Mouse (Mus musculus): ENCODE measurements around the gene Ino80d. TPM values are rescaled to one million over a fixed set of nuclear protein-coding genes. Genes with fewer than 3 reads are reported as not detected.

Gene Ino80d
- polyA plus RNA-seq, 1 experiment from 2014 or later, result 5.9 TPM

GRCm38 (mm10) chr1:63122005-63122404 is 7.5 kb upstream of the Ino80d start:
- Histone ChIP-seq H3K4me2 (replicated peaks; ENCODE audit: low read depth) (no peak overlapping the region), H3K4me3 (ENCODE audit: low read depth, low read length) (no peak overlapping the region), H3K9ac (ENCODE audit: low read length) (no peak overlapping the region), H3K4me1 (replicated peaks; ENCODE audit: control insufficient read depth, insufficient read depth) (no peaks in the 10 kb centered on the region), H3K27me3 (ENCODE audit: control insufficient read depth, insufficient read depth, low read length) (no peaks in the 10 kb centered on the region), H3K9me3 (ENCODE audit: control insufficient read depth, low read length) (no peaks in the 10 kb centered on the region), H3K27ac (replicated peaks) (no peak overlapping the region), H3K36me3 (ENCODE audit: control insufficient read depth, insufficient read depth, low read length) (peaks cover 12% of the 10 kb centered on the region)
- ATAC-seq (ENCODE audit: low FRiP score, low TSS enrichment), result no peak
- DNase-seq (ENCODE audit: low spot score), result no peak
- TF ChIP-seq CTCF (IDR thresholded peaks at IDR 0.05; ENCODE audit: low read depth) (no peak), EP300 (optimal IDR thresholded peaks at IDR 0.05) (no peak)
- WGBS, result 86% methylated on average over 6 of the region's 6 CpGs

GRCm38 (mm10) chr1:63120382-63120781 is 5.9 kb upstream of the Ino80d start:
- H3K4me2 ChIP-seq (replicated peaks; ENCODE audit: low read depth), result no peak overlapping the region
- H3K4me1 ChIP-seq (replicated peaks; ENCODE audit: control insufficient read depth, insufficient read depth), result no peaks in the 10 kb centered on the region
- WGBS, result 95% methylated on average over 2 of the region's 2 CpGs
- DNase-seq (ENCODE audit: low spot score), result no peak
- ATAC-seq (ENCODE audit: low FRiP score, low TSS enrichment), result no peak
- TF ChIP-seq CTCF (IDR thresholded peaks at IDR 0.05; ENCODE audit: low read depth), result no peak
- TF ChIP-seq EP300 (optimal IDR thresholded peaks at IDR 0.05), result no peak
- no peak overlapping the region for H3K27ac ChIP-seq (replicated peaks)
- no peaks in the 10 kb centered on the region for H3K27me3 ChIP-seq (ENCODE audit: control insufficient read depth, insufficient read depth, low read length)
- no peaks in the 10 kb centered on the region for H3K9me3 ChIP-seq (ENCODE audit: control insufficient read depth, low read length)
- H3K4me3 ChIP-seq (ENCODE audit: low read depth, low read length), result no peak overlapping the region
- no peak overlapping the region for H3K9ac ChIP-seq (ENCODE audit: low read length)
- peaks cover 12% of the 10 kb centered on the region for H3K36me3 ChIP-seq (ENCODE audit: control insufficient read depth, insufficient read depth, low read length)

GRCm38 (mm10) chr1:63119675-63120074 is 5.2 kb upstream of the Ino80d start:
- Histone ChIP-seq H3K27me3 (ENCODE audit: control insufficient read depth, insufficient read depth, low read length) (no peaks in the 10 kb centered on the region), H3K4me2 (replicated peaks; ENCODE audit: low read depth) (no peak overlapping the region), H3K9me3 (ENCODE audit: control insufficient read depth, low read length) (no peaks in the 10 kb centered on the region), H3K27ac (replicated peaks) (no peak overlapping the region), H3K4me1 (replicated peaks; ENCODE audit: control insufficient read depth, insufficient read depth) (no peaks in the 10 kb centered on the region), H3K4me3 (ENCODE audit: low read depth, low read length) (no peak overlapping the region), H3K36me3 (ENCODE audit: control insufficient read depth, insufficient read depth, low read length) (peaks cover 12% of the 10 kb centered on the region), H3K9ac (ENCODE audit: low read length) (no peak overlapping the region)
- DNase-seq (ENCODE audit: low spot score) (no peak), ATAC-seq (ENCODE audit: low FRiP score, low TSS enrichment) (no peak)
- 87% methylated on average over 4 of the region's 4 CpGs for WGBS
- TF ChIP-seq EP300 (optimal IDR thresholded peaks at IDR 0.05) (no peak), CTCF (IDR thresholded peaks at IDR 0.05; ENCODE audit: low read depth) (no peak)

GRCm38 (mm10) chr1:63115540-63115939 is 1.1 kb upstream of the Ino80d start:
- ATAC-seq (ENCODE audit: low FRiP score, low TSS enrichment) (no peak), DNase-seq (ENCODE audit: low spot score) (no peak)
- H3K27ac ChIP-seq (replicated peaks), result no peak overlapping the region; the same call in 1 of the 2 replicates
- H3K9me3 ChIP-seq (ENCODE audit: control insufficient read depth, low read length), result no peaks in the 10 kb centered on the region
- peak overlapping the region; percentile 96 for H3K4me3 ChIP-seq (ENCODE audit: low read depth, low read length)
- 0 out of 2 replicates have a peak, but pooled peaks cover 2% of the 10 kb centered on the region for H3K4me1 ChIP-seq (replicated peaks; ENCODE audit: control insufficient read depth, insufficient read depth)
- H3K4me2 ChIP-seq (replicated peaks; ENCODE audit: low read depth), result peak overlapping the region; percentile 82
- H3K27me3 ChIP-seq (ENCODE audit: control insufficient read depth, insufficient read depth, low read length), result no peaks in the 10 kb centered on the region
- H3K9ac ChIP-seq (ENCODE audit: low read length), result no peak overlapping the region; the same call in 1 of the 2 replicates
- peaks cover 9% of the 10 kb centered on the region for H3K36me3 ChIP-seq (ENCODE audit: control insufficient read depth, insufficient read depth, low read length)
- 8% methylated on average over 3 of the region's 3 CpGs for WGBS
- TF ChIP-seq EP300 (optimal IDR thresholded peaks at IDR 0.05) (no peak), CTCF (IDR thresholded peaks at IDR 0.05; ENCODE audit: low read depth) (no peak)

- TF ChIP-seq CTCF (IDR thresholded peaks at IDR 0.05; ENCODE audit: low read depth) (no peak), EP300 (optimal IDR thresholded peaks at IDR 0.05) (no peak)
- peak overlapping the region; percentile 100 for H3K27ac ChIP-seq (replicated peaks)
- H3K4me1 ChIP-seq (replicated peaks; ENCODE audit: control insufficient read depth, insufficient read depth), result 0 out of 2 replicates have a peak, but pooled peaks cover 3% of the 10 kb centered on the region
- H3K27me3 ChIP-seq (ENCODE audit: control insufficient read depth, insufficient read depth, low read length), result no peaks in the 10 kb centered on the region
- peak overlapping the region; percentile 100 for H3K9ac ChIP-seq (ENCODE audit: low read length)
- peak overlapping the region; percentile 96 for H3K4me3 ChIP-seq (ENCODE audit: low read depth, low read length)
- H3K4me2 ChIP-seq (replicated peaks; ENCODE audit: low read depth), result peak overlapping the region; percentile 82
- no peaks in the 10 kb centered on the region for H3K9me3 ChIP-seq (ENCODE audit: control insufficient read depth, low read length)
- ATAC-seq (ENCODE audit: low FRiP score, low TSS enrichment) (no peak), DNase-seq (ENCODE audit: low spot score) (no peak)
- WGBS, result 3% methylated on average over 4 of the region's 4 CpGs
- H3K36me3 ChIP-seq (ENCODE audit: control insufficient read depth, insufficient read depth, low read length), result peaks cover 4% of the 10 kb centered on the region
Observed at GRCm38 (mm10) chr1:63115096-63115495, 629 bp upstream of the Ino80d start.

GRCm38 (mm10) chr1:63113274-63114135 is 962 bp downstream of the Ino80d start:
- Histone ChIP-seq H3K27me3 (ENCODE audit: control insufficient read depth, insufficient read depth, low read length) (no peaks in the 10 kb centered on the region), H3K27ac (replicated peaks) (peak overlapping the region; percentile 100), H3K4me3 (ENCODE audit: low read depth, low read length) (peak overlapping the region; percentile 96), H3K36me3 (ENCODE audit: control insufficient read depth, insufficient read depth, low read length) (peaks cover 2% of the 10 kb centered on the region; the same call in 1 of the 2 replicates), H3K4me1 (replicated peaks; ENCODE audit: control insufficient read depth, insufficient read depth) (0 out of 2 replicates have a peak, but pooled peaks cover 3% of the 10 kb centered on the region), H3K9ac (ENCODE audit: low read length) (peak overlapping the region; percentile 100), H3K9me3 (ENCODE audit: control insufficient read depth, low read length) (no peaks in the 10 kb centered on the region), H3K4me2 (replicated peaks; ENCODE audit: low read depth) (peak overlapping the region; percentile 82)
- DNase-seq (ENCODE audit: low spot score) (peak; percentile 73), ATAC-seq (ENCODE audit: low FRiP score, low TSS enrichment) (peak; percentile 62)
- WGBS, result 1% methylated on average over 55 of the region's 92 CpGs
- TF ChIP-seq CTCF (IDR thresholded peaks at IDR 0.05; ENCODE audit: low read depth), result no peak
- no peak for TF ChIP-seq EP300 (optimal IDR thresholded peaks at IDR 0.05)
